Mouse (Mus musculus) liver, adult (tissue): Measurements from ENCODE around the gene Vax2.

ENCODE experiments used
- GATA4 ChIP-seq: IDR thresholded peaks from 2 replicates; pipeline ENCODE4 v1.6.1; 2014; ENCODE audit warnings: mild to moderate bottlenecking, low read length; ENCODE audit not compliant: insufficient replicate concordance

Vax2 gene

DNA sequence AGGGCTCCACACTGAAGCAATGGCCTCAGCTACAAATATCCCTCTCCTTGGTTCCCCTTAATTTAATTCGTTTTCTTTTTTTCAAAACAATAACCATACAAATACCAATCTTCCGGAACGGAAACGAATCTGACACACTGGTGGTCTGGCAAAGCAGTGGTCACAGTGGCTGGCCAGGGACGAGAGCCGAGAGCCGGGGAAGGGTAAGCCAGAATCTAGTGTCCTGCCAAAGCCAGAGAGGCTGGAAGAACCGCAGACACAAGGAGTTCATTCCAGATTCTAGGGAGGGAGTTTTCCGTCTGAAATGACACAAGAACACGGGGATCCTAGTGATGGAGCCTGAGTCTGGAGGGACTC is 7.4 kb upstream of the Vax2 start:
- no peak for TF ChIP-seq GATA4

DNA sequence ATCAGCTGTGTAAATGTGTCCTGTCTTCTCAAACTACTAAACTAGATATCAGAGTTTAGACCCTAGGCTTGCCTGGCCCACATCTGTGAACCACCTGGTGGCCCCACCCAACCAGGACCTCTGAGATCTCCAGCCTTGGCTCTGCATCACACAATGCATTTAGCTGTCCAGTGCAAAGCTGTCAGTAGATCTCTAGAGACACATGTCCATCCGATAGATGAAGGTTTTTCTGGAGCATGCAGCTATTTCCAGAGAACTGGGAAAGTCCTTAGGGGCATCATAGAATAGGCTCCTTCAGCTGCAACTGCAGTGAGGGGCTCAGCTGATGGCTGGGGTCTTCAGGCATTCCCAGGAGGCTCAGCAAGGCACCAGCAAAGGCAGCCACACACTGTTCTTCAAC is 6.8 kb upstream of the Vax2 start:
- no peak for TF ChIP-seq GATA4

DNA sequence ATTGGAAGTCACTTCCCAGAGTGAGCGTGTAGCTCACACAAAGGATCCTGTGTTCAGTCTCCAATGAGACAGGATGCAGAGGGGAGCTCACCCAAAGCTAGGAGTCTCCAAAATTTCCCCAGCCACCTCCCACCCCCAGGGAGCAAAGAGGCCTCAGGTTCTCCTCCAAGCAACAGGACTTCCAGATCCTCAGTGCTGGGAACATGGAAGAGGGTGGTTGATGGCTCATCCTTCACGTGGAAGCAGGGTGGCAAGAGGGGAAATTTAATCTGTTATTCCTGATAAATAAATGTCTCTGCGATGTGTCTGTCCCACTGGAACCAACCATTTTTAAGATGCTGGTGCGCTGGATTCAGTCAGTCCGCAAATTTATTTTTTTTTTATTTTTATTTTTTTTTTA is 6.4 kb upstream of the Vax2 start:
- TF ChIP-seq GATA4 = no peak

DNA sequence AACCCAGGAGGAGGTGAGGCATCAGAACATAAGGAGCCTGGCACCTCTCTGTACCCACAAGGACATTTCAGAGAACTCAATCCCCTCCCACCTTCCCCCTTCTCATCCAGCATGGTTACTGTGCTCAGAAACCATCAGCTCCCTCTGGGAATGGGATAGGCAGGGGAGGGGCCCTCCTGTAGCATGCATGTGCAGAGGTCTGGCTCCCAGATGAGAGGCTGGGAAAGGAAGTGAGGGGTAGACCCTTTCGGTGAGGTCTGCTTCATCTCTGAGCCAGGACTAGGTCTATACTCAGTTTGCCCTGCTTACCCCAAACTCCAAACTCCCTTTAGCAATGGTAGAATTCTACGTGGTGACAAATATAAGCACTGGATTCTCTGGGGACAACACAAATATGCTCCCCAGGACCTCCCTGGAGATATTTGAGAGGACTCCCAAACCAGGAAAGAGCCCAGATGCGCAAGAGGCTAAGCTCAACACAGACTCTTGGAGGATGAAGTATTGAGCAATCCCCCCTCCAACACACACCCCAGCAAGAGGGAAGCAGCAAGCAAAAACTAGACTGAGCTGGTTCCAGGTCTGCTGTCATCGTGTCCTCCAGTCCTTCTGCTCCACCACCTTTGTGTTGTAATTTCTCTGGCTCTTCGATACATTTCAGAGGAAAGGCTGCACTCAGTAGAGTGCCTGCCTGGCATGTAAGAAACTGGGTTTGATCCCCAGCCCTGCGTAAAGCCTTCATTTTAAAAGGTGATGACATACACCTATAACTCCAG is 3.1 kb upstream of the Vax2 start:
- no peak for TF ChIP-seq GATA4

DNA sequence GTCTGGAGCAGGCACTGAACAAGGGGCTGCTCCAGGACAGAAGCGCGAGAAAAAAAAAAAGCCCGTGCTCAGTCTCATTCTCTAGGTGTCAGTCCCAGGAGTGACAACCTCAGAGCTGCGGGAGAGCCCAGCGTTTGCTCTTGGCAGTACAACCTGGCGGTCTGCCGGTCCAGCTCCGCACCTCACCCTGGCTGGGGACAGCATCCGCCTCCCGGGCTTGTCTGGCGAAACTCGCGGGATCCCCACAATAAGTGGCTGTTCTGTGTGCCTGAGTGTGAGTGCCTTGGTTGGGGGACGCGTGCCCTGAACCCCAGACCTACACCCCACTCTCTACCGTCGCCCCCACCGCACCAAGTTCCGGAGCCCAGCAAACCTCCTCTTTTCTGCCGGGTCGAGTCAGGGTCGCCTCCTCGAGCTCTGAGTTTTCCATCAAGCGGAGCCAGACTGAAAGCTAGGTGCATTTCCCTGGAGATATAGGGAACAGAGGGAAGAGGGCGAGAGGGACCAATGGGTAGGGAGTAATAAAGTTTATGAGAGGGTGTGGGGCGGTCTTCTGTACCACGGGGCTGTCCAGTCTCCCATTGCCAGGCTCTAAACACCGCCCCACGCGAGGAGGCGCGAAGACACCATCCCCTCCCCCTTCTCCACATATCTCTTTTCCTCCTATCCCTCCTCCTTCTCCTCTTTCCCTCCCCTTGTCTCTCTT is 550 bp upstream of the Vax2 start:
- TF ChIP-seq GATA4 = no peak

DNA sequence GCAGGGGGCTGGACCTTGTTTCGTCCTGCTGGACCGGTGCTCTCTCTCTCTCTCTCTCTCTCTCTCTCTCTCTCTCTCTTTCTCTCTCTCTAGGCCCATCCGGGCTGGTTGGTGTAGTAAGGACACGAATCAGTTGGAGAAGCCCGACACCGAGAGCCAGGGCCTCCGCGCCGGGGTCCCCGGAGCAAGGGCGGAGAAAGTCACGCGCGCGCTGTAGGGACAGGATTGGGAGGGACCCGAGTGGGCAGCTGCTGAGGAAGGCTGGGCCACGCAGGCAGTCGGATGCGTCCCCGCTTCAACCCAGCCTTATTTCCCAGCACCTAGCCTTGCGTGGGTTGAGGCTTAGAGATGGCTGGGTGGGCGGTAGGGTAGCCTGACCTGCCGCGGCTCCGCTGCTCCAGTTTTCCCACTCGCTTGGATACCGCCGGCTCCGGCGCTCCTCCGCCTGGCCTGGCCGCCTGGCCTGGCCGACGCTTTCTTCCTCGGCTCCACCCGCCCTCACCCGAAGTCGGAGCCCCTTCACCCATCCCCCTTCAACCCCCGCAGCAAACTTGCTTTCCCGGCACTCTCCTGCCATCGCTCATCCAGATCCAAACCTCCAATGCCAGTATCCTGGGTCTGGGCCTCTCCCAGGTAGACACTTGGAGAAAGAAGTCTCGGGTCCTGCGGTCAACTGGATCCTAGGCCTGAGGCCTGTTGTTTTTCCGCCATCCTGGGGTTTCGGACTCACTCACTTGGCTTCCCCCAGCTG is 836 bp downstream of the Vax2 start:
- no peak for TF ChIP-seq GATA4

DNA sequence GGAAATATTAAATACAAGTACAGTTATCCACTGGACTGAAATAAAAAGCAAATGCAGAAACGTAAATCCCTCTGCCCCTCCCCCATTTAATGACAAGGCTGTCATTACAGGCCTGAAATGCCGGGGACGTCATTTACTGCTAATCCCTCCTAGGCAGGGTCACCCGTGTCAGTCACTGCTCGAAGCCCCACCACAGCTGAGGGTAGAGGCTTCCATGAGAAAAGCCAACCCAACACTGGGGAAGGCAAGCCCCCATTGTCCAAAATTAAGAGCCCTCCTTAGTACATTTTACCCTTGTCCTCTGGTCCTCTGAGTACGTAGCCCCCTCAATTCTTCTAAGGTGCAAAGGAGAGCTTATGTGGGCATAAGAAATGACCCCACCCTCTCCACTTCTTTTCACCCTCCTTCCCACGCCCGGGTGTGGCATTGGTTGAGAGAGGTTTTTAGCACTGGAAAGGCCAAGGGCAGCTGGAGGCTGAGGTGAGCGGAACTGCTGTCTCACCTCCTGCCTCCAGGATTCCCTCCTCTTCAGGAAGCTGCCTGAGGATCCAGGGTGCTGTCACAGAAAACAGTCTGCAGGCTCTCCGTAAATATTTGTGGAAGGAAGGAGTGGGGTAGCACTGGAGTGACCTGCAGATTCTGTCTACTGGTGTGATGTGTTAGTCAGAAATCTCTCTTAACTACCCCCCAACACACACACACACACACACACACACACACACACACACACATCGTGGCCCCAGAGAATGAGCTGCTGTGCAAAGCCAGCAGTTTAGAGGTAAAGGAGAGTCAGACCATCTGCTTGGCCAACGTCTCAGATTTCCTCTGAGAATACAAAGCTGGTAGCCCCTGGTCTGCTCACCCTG is 2.4 kb downstream of the Vax2 start:
- no peak for TF ChIP-seq GATA4

DNA sequence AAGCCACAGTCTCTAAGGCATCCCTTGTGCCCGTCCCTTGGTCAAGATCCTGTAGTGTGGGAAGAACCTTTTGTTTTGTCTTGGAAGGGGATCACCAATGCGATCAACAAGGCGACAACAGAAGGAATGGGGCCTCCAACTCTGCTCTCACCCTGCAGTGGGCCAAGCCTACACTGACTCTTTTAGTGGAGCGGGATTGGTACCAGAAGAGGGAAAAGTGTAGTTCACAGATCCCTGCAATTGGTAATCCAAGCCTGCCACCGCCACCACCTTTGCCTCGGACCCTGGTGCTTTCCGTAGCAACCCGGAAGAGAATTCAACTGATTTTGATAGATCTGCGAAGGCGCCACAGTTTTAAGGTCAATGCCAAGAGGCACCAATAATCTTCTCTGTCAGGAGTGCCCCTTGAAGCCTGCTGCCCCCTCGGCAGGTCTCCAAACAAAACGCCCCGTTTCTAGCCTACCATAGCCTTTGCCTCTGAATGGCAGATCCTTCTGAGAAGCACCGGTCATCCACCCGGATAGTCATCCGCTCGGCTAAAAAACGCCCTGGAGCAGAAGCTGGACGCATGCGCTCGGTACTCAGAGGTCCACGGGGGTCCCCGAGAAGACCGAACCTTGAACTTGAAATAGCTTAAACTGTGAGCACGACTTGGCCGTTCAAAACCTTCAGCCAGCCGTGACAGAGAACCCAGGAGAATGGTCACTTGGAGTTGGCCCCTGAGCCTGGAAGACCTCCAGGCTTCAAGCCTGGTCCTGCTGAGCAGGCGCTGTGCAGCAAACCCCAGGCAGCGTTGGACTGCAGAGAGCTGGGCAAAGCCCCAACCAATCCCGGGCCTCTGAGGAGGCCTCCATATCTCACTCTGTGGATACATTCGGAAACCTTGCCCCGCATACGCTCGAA is 3.4 kb downstream of the Vax2 start:
- no peak for TF ChIP-seq GATA4

DNA sequence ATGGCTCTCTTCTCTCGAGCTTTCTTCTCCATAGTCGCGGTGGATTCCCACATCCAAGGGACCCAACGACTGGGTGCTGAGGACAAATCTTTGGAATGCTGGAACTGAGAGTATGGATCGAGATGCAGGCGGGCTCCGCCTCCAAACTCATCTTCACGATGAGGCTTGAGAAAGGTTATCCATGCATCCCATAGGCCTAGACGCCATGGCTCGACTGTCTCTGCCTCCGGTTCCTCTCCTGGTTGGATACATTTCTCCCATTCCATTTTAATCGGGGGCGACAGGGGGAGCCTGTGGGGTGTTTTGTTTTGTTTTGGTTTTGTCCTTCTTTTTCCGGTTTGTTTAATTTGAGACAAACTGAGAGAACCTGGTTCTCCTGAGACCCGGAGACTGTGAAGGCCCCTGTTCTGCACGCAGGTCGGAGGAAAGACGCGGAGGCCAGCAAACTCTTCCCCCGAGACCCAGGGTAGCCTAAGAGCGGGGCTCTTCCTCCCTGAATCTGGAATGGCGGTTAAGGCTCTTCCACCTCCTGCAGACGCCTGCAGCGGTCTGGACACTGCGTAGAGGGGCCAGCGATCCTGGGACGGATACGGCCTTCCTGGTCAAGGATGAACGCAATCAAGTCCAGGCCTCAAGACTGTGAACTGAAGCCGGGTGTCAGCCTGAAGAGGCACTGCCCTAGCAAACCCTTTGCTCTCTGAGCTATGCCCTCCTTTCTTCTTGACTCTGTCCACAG is 4.6 kb downstream of the Vax2 start:
- TF ChIP-seq GATA4 = no peak

DNA sequence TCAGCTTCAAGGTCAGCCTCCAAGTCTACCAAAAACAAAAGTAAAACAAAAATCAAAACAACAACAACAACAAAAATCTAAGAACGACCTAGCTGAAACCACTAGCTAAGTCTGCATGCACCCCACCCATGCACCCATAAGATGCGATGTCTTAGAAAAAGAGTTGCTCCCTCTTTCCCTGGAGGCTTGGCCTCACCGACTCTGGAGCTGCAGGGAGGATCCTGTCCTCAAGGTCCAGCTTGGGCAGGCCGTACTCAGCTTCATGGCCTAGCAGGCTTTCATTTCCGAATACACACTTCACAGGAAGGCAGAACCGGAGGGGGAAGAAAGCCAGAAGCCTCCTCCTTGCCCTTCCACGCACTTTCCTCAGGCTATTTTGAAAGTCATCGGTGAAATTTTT is 6.0 kb downstream of the Vax2 start:
- no peak for TF ChIP-seq GATA4

DNA sequence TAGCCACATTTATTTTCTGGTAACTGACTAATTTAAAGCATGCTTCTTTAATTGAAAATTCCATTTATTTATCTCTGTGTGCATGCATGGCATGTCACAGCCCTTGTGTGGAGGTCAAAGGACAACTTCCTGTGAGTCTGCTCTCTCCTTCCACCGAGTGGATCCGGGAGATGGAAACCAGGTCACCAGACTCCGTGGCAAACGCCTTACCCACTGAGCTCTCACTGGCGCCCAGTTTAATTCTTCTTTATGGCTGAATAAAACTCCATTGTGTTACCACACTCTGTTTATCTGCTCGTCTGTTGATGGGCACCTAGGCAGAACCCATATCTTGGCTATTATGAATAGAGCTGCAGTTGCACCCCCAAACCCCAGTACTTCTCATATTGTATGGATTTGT is 11.5 kb downstream of the Vax2 start:
- no peak for TF ChIP-seq GATA4

DNA sequence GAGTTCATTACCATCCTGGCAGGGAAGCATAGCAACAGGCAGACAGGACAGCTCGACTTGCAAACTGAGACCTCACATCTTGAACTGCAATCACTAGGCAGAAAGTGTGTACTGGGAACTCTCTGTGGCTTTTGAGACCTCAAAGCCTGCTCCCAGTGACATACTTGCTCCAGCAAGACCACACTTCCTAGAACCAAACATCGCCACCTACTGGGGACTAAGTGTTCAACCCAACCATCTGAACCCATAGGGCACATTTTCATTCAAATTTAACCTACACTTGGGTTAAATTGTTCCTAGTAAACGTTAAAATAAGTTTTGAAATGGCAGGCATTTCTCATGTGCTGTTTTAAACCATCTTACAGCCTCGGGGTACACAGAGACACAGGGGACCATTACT is 16.1 kb downstream of the Vax2 start:
- TF ChIP-seq GATA4 = no peak

DNA sequence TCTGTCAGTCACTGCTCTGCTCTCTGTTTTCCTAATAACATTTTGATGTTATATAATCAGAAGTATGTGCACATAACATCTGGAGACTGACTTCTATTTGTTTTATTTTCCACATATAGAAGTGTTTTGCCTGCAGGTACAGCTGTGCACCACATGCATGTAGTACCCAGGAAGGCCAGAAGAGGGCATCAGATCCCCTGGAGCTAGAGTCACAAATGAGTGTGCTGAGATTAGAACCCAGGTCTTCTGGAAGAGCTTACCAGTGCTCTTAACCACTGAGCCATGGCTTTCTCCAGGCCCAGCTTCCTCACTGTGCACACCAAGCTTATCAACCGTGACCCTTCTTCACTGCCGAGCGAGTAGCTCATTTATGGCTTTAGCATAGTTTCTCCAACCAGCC is 17.4 kb downstream of the Vax2 start:
- no peak for TF ChIP-seq GATA4
